Mouse (Mus musculus) liver, adult 2 months (tissue): ENCODE results near the gene Stat5a. TPM values are rescaled to one million over a fixed set of nuclear protein-coding genes. Genes with fewer than 3 reads are reported as not detected.

Experiments
- DNase-seq: peaks from one replicate; pipeline ENCODE4 v3.0.0-alpha.2; 2011; ENCODE audit warnings: low read depth, low spot score; ENCODE audit errors: extremely low read depth
- H3K27ac ChIP-seq: fragments of 200-500 bp; replicated peaks from 2 replicates; pipeline ENCODE4 v1.5.1; 2012; ENCODE audit warnings: low read depth, mild to moderate bottlenecking, control low read depth, inconsistent platforms, low read length; ENCODE audit not compliant: insufficient read depth
- H3K27me3 ChIP-seq: fragments of 200-500 bp; 2 replicates; pipeline ENCODE4 v1.6.1; 2012; ENCODE audit warnings: mild to moderate bottlenecking, moderate library complexity, low read length, inconsistent platforms; ENCODE audit not compliant: control insufficient read depth, insufficient read depth
- H3K36me3 ChIP-seq: fragments of 200-500 bp; 2 replicates; pipeline ENCODE4 v1.6.1; 2012; ENCODE audit warnings: low read length, inconsistent platforms; ENCODE audit not compliant: control insufficient read depth, insufficient read depth
- H3K4me1 ChIP-seq: fragments of 200-500 bp; 2 replicates; pipeline ENCODE4 v1.6.1; 2011; ENCODE audit warnings: low read length; ENCODE audit not compliant: control insufficient read depth, insufficient read depth
- H3K4me3 ChIP-seq: fragments of 200-500 bp; 2 replicates; pipeline ENCODE4 v1.5.1; 2011; ENCODE audit warnings: low read depth, mild to moderate bottlenecking, control low read depth, low read length, moderate library complexity; ENCODE audit not compliant: insufficient read depth
- H3K79me2 ChIP-seq: fragments of 200-500 bp; 2 replicates; pipeline ENCODE4 v1.6.1; 2012; ENCODE audit warnings: inconsistent platforms, mild to moderate bottlenecking, low read length, moderate library complexity; ENCODE audit not compliant: control insufficient read depth, insufficient read depth
- H3K9ac ChIP-seq: fragments of 200-500 bp; 2 replicates; pipeline ENCODE4 v1.6.1; 2012; ENCODE audit warnings: low read depth, mild to moderate bottlenecking, control low read depth, inconsistent platforms, low read length
- CTCF ChIP-seq: fragments of 200-500 bp; IDR thresholded peaks from 2 replicates; pipeline ENCODE4 v1.5.1; 2011; ENCODE audit warnings: low read depth, low read length, control low read depth
- POLR2A ChIP-seq: fragments of 200-500 bp; IDR thresholded peaks from 2 replicates; pipeline ENCODE4 v1.6.1; 2011; ENCODE audit warnings: low read length, control low read depth; ENCODE audit not compliant: insufficient read depth; ENCODE audit errors: extremely low read depth
- WGBS: fragments of 180-500 bp; shearing (Covaris S2); methylation state at CpG from one replicate; pipeline ENCODE4 v1.1.7; 2018; 5-methylcytosine and 5-hydroxymethylcytosine counted together
- polyA plus RNA-seq: library from polyadenylated mRNA; depleted of rRNA; stranded (reverse); fragments of >200 nt; gene quantifications from 2 replicates; pipeline ENCODE4 v1.2.3, GENCODE M21; 2012
- total RNA-seq: library from RNA; depleted of rRNA; stranded (reverse); fragments of >200 nt; gene quantifications from 2 replicates; pipeline ENCODE4 v1.2.3, GENCODE M21; 2014

Stat5a gene
- total and polyA plus RNA-seq, 2 experiments: 6.9 to 15.0 TPM

DNA sequence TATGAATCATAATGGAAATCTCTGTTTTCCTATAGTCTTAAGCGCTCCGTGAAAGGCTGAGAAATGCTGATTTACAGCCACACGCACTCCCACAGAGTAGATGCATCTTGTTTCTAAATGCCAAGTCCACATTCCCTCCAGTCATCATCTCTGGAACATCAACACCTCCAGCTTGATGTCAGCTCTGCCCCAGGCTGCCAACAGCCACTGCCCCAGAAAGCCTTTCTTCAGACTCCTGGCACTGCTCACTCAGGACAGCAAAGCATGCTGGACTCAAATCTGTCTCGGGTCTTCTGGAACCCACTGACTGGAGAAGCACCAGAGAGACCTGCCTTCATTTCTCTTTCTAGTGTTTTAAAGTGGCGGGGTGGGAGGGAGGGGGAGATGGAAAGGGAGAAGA is 33.3 kb downstream of the Stat5a start:
- 87% methylated on average over 5 of the region's 5 CpGs for WGBS
- TF ChIP-seq POLR2A: no peak
- no peak for TF ChIP-seq CTCF
- no peak for DNase-seq
- Histone ChIP-seq H3K4me3 (no peak overlapping the region), H3K27me3 (no peaks in the 10 kb centered on the region), H3K9ac (no peak overlapping the region), H3K4me1 (no peaks in the 10 kb centered on the region), H3K36me3 (peaks cover 57% of the 10 kb centered on the region), H3K27ac (no peak overlapping the region), H3K79me2 (no peaks in the 10 kb centered on the region)

GRCm38 (mm10) chr11:100893482-100893881 is 34.3 kb downstream of the Stat5a start:
- 31% methylated on average over 9 of the region's 9 CpGs for WGBS
- peaks cover 63% of the 10 kb centered on the region for H3K36me3 ChIP-seq
- H3K27me3 ChIP-seq: no peaks in the 10 kb centered on the region
- H3K79me2 ChIP-seq: no peaks in the 10 kb centered on the region
- H3K4me1 ChIP-seq: no peaks in the 10 kb centered on the region
- peak; percentile 74 for DNase-seq
- no peak overlapping the region for H3K27ac ChIP-seq
- no peak overlapping the region for H3K9ac ChIP-seq
- no peak overlapping the region for H3K4me3 ChIP-seq
- peak; percentile 100 for TF ChIP-seq CTCF
- TF ChIP-seq POLR2A: no peak

GRCm38 (mm10) chr11:100894146-100894918 is 35.2 kb downstream of the Stat5a start:
- no peaks in the 10 kb centered on the region for H3K79me2 ChIP-seq
- peaks cover 62% of the 10 kb centered on the region for H3K36me3 ChIP-seq
- 80% methylated on average over 9 of the region's 9 CpGs for WGBS
- no peaks in the 10 kb centered on the region for H3K4me1 ChIP-seq
- H3K9ac ChIP-seq: no peak overlapping the region
- TF ChIP-seq CTCF (no peak), POLR2A (no peak)
- no peaks in the 10 kb centered on the region for H3K27me3 ChIP-seq
- no peak for DNase-seq
- no peak overlapping the region for H3K27ac ChIP-seq
- H3K4me3 ChIP-seq: no peak overlapping the region

- Histone ChIP-seq H3K4me1 (no peaks in the 10 kb centered on the region), H3K79me2 (no peaks in the 10 kb centered on the region), H3K27me3 (no peaks in the 10 kb centered on the region), H3K27ac (no peak overlapping the region), H3K4me3 (no peak overlapping the region), H3K9ac (no peak overlapping the region), H3K36me3 (peaks cover 59% of the 10 kb centered on the region)
- no peak for TF ChIP-seq CTCF
- TF ChIP-seq POLR2A: no peak
- WGBS: 65% methylated on average over 10 of the region's 10 CpGs
- DNase-seq: no peak
Measured at GRCm38 (mm10) chr11:100896078-100896477, 36.9 kb downstream of the Stat5a start.

GRCm38 (mm10) chr11:100897294-100898231 is 38.4 kb downstream of the Stat5a start:
- 77% methylated on average over 7 of the region's 7 CpGs for WGBS

More at GRCm38 (mm10) chr11:100897294-100898231, 38.4 kb downstream of the Stat5a start:
- Histone ChIP-seq H3K27ac (no peak overlapping the region), H3K9ac (no peak overlapping the region), H3K79me2 (no peaks in the 10 kb centered on the region), H3K4me1 (no peaks in the 10 kb centered on the region), H3K27me3 (no peaks in the 10 kb centered on the region), H3K4me3 (no peak overlapping the region), H3K36me3 (peaks cover 61% of the 10 kb centered on the region)
- TF ChIP-seq CTCF: no peak
- no peak for TF ChIP-seq POLR2A
- DNase-seq: no peak
